8 mouse cellular contexts compared by ENCODE assay signal in the genomic region with DNA sequence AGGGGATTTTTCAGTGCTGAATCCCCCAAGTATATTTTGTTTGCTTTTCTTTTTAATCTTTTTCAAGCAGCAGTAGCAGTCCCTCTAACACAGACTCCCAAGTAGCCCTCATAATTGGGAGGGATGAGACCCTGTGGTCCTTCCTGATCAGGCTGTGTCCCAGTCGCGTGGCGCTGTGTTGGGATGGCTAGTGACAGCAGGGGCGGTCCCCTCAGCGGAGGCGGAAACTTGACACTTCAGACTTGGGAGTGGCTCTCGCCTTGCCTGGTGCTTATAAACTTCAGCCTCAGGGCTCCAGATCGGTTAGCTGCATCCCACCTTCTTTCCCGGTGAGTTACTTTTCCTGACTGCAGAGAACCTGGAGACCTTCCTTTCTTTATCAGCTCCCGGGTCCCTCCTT. TPM values are rescaled to one million over a fixed set of nuclear protein-coding genes. Genes with fewer than 3 reads are reported as not detected.
DNase-seq lines count a peak whose midpoint lies in the region; ATAC-seq and TF ChIP-seq lines count a peak whose summit lies in the region.

No protein-coding gene starts in this region.

- no peaks in the 10 kb centered on the region for H3K36me3 ChIP-seq in embryonic facial prominence, embryonic 10.5 days (replicated peaks)
- no peaks in the 10 kb centered on the region for H3K36me3 ChIP-seq in lung, postnatal 0 days (ENCODE audit: insufficient read depth, low read length)

- peak overlapping the region; percentile 93 for H3K4me2 ChIP-seq in lung, postnatal 0 days (replicated peaks; ENCODE audit: low read depth, low read length)

- H3K9me3 ChIP-seq in embryonic facial prominence, embryonic 10.5 days = no peaks in the 10 kb centered on the region
- H3K9me3 ChIP-seq in lung, postnatal 0 days (ENCODE audit: low read length) = no peaks in the 10 kb centered on the region

- H3K9ac ChIP-seq in lung, postnatal 0 days (replicated peaks; ENCODE audit: low read depth) = peak overlapping the region; percentile 64

- peaks cover 52% of the 10 kb centered on the region for H3K27me3 ChIP-seq in embryonic facial prominence, embryonic 10.5 days (replicated peaks; ENCODE audit: low read depth, poor library complexity, severe bottlenecking)
- no peaks in the 10 kb centered on the region for H3K27me3 ChIP-seq in lung, postnatal 0 days (replicated peaks; ENCODE audit: insufficient read depth, low read length)

- peak overlapping the region; percentile 58 for H3K4me3 ChIP-seq in embryonic facial prominence, embryonic 10.5 days
- H3K4me3 ChIP-seq in lung, postnatal 0 days (ENCODE audit: low read depth, low read length) = peak overlapping the region; percentile 52

- peak overlapping the region; percentile 24; the same call in 1 of the 2 replicates for H3K27ac ChIP-seq in embryonic facial prominence, embryonic 10.5 days (replicated peaks)
- peak overlapping the region; percentile 86 for H3K27ac ChIP-seq in lung, postnatal 0 days (ENCODE audit: low read length)

- peaks cover 23% of the 10 kb centered on the region for H3K4me1 ChIP-seq in embryonic facial prominence, embryonic 10.5 days
- peaks cover 13% of the 10 kb centered on the region; the same call in 1 of the 2 replicates for H3K4me1 ChIP-seq in lung, postnatal 0 days (ENCODE audit: insufficient read depth, low read depth, low read length)

- WGBS in embryonic facial prominence, embryonic 10.5 days = 1% methylated on average over 10 of the region's 10 CpGs
- WGBS in lung, postnatal 0 days = under 1% methylated on average over 10 of the region's 10 CpGs

- TF ChIP-seq CTCF in lung, postnatal 0 days (IDR thresholded peaks at IDR 0.05) = no peak

- peak; percentile 71 for DNase-seq in 3134 (ENCODE audit: extremely low read depth, insufficient read length, low spot score)
- DNase-seq in Muller cell, postnatal 12 days (ENCODE audit: inconsistent ontology term) = peak; percentile 79
- peak; percentile 79 for DNase-seq in embryonic facial prominence, embryonic 10.5 days (ENCODE audit: low spot score)
- DNase-seq in heart, adult 9 months (ENCODE audit: low spot score in 2 of 2) = peak; percentile 80 to 81
- peak; percentile 71 to 73 for DNase-seq in kidney, adult 8-10 months
- peak; percentile 93 for DNase-seq in lung, postnatal 0 days (ENCODE audit: low spot score)
- peak; percentile 43 for DNase-seq in ovary, postnatal 14 days (ENCODE audit: low spot score)
- DNase-seq in left cerebral cortex, adult 18-20 months (ENCODE audit: low spot score in 2 of 2) = no peak

- TF ChIP-seq EP300 in lung, postnatal 0 days (IDR thresholded peaks at IDR 0.05) = no peak

- peak; percentile 91 for ATAC-seq in lung, postnatal 0 days

RNA-seq across cellular contexts. Expression of a gene that starts 0.5 kb away (rescaled TPM):
- 8.3 and 8.5 TPM in 2 replicates for polyA plus RNA-seq in embryonic facial prominence, embryonic 10.5 days (2016; fragmentation: Nextera tagmentation; extraction: Ambion mirVana)
- 159 and 167 TPM in 2 replicates for polyA plus RNA-seq in lung, postnatal 0 days (2015; fragmentation: Nextera tagmentation; extraction: Ambion mirVana)
- 10 to 100 TPM; 19.2 to 20.4 TPM for total RNA-seq in left cerebral cortex, adult 18-20 months (2021)

RNA-seq across cellular contexts. Expression of a gene that starts 0.5 kb away (rescaled TPM):
- polyA plus RNA-seq in embryonic facial prominence, embryonic 10.5 days (2016; fragmentation: Nextera tagmentation; extraction: Ambion mirVana) = 5.7 and 6.4 TPM in 2 replicates
- polyA plus RNA-seq in lung, postnatal 0 days (2015; fragmentation: Nextera tagmentation; extraction: Ambion mirVana) = 289 and 309 TPM in 2 replicates
- total RNA-seq in left cerebral cortex, adult 18-20 months (2021) = 100 to 1,000 TPM; 127 to 133 TPM

RNA-seq across cellular contexts. Expression of a gene that starts 5.4 kb away (rescaled TPM):
- 181 and 188 TPM in 2 replicates for polyA plus RNA-seq in embryonic facial prominence, embryonic 10.5 days (2016; fragmentation: Nextera tagmentation; extraction: Ambion mirVana)
- 85.8 and 87.8 TPM in 2 replicates for polyA plus RNA-seq in lung, postnatal 0 days (2015; fragmentation: Nextera tagmentation; extraction: Ambion mirVana)
- 100 to 1,000 TPM; 165 TPM for total RNA-seq in left cerebral cortex, adult 18-20 months (2021)

RNA-seq across cellular contexts. Expression of a gene that starts 12.0 kb away (rescaled TPM):
- not detected in 2 replicates for polyA plus RNA-seq in embryonic facial prominence, embryonic 10.5 days (2016; fragmentation: Nextera tagmentation; extraction: Ambion mirVana)
- polyA plus RNA-seq in lung, postnatal 0 days (2015; fragmentation: Nextera tagmentation; extraction: Ambion mirVana) = 77.5 and 100 TPM in 2 replicates
- total RNA-seq in left cerebral cortex, adult 18-20 months (2021) = under 1 TPM; 0.52 to 0.70 TPM

RNA-seq across cellular contexts. Expression of a gene that starts 22.4 kb away (rescaled TPM):
- polyA plus RNA-seq in embryonic facial prominence, embryonic 10.5 days (2016; fragmentation: Nextera tagmentation; extraction: Ambion mirVana) = 32.9 and 34.7 TPM in 2 replicates
- 368 and 387 TPM in 2 replicates for polyA plus RNA-seq in lung, postnatal 0 days (2015; fragmentation: Nextera tagmentation; extraction: Ambion mirVana)
- 10 to 100 TPM; 75.6 to 80.4 TPM for total RNA-seq in left cerebral cortex, adult 18-20 months (2021)

Comparison
In these comparisons a context has a peak if more than half of its experiments do, and no peak if none do; other contexts are left out.
1. DNase-seq: peak in 3134 (single experiment), Muller cell, postnatal 12 days (single experiment), embryonic facial prominence, embryonic 10.5 days (single experiment), heart, adult 9 months (2 of 2), kidney, adult 8-10 months (2 of 2), lung, postnatal 0 days (single experiment) and ovary, postnatal 14 days (single experiment); none in left cerebral cortex, adult 18-20 months (0 of 2).
2. RNA of a gene that starts 0.5 kb away (polyA plus RNA-seq): 159 to 167 TPM in lung, postnatal 0 days; 8.3 to 8.5 TPM in embryonic facial prominence, embryonic 10.5 days; every median in the first group is over 10 times any median in the second.
3. RNA of a gene that starts 0.5 kb away (polyA plus RNA-seq): 289 to 309 TPM in lung, postnatal 0 days; 5.7 to 6.4 TPM in embryonic facial prominence, embryonic 10.5 days; every median in the first group is over 10 times any median in the second.